Mouse (Mus musculus) gastrocnemius, postnatal 14 days (tissue): ENCODE results near the gene Prkci. TPM values are rescaled to one million over a fixed set of nuclear protein-coding genes. Genes with fewer than 3 reads are reported as not detected.

Experiments
- DNase-seq: peaks from one replicate; pipeline ENCODE4 v3.0.0; 2021; ENCODE audit warnings: mixed read lengths
- intact Hi-C: fragments of 180-260 bp; cut with DNase I; formaldehyde crosslinking; loops from one replicate; pipeline ENCODE4 v1.15.1; 2025; ENCODE audit warnings: low total_unique reads
- long read RNA-seq, 2 experiments: library from polyadenylated mRNA; stranded (forward); transcript quantifications; one replicate each; pipeline ENCODE4 v2.0.0; 2021
- total RNA-seq, 2 experiments: library from RNA; stranded (reverse); gene quantifications; 2 replicates each; pipeline ENCODE4 v1.2.3; 2021

Prkci gene
- total RNA-seq = 1 to 10 TPM; 5.9 to 6.7 TPM
- long read RNA-seq, experiment 1, full-length matches to known transcripts = 2 of 2 reads
- long read RNA-seq, experiment 1, partial matches to known transcripts = 0 of 2 reads
- long read RNA-seq, experiment 1, other reads (novel, unspliced or antisense) = 0 of 2 reads
- long read RNA-seq, experiment 2, full-length matches to known transcripts = 3 of 4 reads
- long read RNA-seq, experiment 2, partial matches to known transcripts = 1 of 4 reads
- long read RNA-seq, experiment 2, other reads (novel, unspliced or antisense) = 0 of 4 reads

DNA sequence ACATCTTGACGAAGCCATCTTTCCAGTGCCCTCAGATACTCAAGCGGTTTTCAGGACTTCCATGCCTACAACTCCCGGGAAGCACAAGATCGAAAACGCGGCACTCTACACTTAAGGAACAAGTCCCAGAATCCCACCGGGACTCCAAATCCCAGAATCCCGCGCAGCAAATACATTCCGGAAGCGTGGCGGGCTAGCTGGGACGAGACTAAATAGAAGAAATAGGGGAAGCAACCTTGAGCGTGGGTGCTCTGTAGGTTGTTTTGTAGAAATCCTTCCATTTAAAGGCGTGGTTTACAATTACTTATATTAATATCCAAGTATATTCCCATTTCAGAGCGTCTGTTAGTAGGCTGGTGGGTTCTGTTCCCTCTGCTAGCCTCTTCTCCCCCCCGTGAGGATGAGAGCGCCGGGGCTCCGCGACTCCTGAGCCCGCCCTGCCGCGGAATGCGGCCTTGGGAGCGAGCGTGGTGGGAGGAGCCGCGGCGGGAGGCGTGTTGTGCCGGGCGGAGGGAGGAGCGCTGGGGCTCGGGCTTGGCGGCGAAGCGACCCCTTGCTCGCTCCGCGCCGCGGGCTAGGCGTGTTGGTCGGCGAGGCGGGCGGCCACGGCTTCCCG, at the start of gene Prkci:
Gene Prkci (plus strand): TSS at position 465 of the 616 bp plus-strand sequence.
- intact Hi-C loops = loop anchor here (10.0 kb wide), 1 partner anchor 401 kb away; the partner anchor contains the start of gene Actrt3

DNA sequence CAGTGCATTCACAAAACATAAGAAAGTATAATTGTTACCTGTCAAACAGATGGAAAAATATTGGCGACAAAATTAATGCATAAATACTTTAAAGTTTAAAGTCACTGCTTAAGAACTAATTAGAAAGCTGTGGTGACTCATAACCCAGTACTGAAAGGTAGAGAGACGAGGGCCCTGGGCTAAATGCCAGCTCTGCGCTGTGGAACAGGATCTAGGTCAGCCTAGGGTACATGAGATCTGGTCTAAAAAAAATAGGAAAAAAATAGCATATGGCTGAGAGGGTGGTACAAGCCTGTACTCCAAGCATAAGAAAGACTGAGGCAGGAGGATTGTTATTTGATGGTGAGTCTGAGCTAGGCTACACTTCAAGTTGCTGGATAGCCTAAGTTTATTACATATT, 43.9 kb upstream of the Prkci start:
- DNase-seq = no peak
- intact Hi-C loops = no loop called here

More for the DNA sequence above, at the start of gene Prkci:
- peak; percentile 95 for DNase-seq

DNA sequence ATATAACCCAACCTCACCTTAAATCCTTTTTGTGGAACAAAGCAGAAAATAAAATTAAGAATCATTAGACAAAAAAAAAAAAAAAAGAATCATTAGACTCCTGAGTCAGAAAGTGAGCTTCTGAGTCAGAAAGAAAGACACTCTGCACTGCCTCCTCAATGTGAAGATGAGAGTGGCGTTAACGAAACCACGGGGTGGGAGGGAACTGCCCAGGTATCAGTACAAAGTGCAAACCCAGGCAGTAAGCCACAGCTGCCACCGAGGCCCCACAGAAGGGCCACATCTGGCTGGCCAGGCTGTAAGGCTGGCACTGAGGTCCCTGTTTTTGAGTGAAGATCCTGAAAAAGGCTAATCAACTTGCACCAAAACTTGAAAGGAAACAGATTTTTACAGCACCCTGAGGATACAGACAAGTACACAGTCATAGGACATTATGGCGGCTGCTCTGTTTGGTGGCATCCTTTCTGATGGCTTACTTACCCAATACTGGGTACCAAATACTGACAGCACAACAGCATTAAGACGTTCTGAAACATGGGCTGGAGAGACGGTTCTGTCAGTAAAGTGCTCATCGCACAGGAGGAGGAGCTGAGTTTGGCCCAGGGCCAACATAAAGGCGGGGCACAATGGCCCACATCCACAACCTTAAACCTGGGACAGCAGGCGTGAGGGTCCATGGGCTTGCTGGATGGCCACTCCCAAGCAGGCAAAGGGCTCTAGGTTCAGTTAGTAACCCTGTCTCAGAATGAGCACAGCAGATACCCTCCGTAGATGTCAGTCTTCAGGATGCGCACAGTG, 43.1 kb upstream of the Prkci start:
- no peak for DNase-seq
- intact Hi-C loops = no loop called here

DNA sequence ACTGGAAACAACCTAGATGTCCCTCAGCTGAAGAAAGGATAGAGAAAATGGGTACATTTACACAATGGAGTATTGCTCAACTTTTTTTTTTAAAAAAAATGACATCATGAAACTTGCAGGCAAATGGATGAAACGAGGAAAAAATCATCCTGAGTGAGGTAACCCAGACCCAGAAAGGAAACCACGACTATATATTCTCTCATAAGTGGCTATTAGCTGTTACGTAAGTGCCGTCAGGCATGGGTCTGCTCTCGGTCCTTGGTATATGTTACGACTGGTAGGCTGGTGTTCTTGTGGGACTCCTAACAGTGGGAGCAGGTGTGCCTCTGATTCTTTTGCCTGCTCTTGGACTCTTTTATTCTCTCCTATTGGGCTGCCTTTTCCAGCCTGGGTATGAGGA, 39.2 kb upstream of the Prkci start:
- intact Hi-C loops = no loop called here
- no peak for DNase-seq

DNA sequence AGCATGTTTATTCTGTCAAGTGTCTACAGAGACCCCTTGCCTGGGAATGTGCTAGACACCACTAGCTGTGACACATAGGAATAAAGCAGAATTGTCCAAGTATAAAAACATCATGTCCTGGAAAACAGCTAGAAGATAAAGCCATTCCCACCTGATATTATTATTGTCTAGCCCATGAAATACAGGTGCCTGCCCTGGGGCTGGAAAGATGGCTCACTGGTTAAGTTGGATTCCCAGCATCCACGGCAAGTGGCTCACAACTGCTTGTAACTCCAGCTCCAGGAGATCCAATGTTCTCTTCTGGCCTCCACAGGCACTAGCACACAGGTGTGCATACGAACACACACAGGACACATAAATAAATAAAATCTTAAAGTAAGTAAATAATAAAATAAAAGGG, 36.8 kb upstream of the Prkci start:
- intact Hi-C loops = no loop called here
- no peak for DNase-seq

DNA sequence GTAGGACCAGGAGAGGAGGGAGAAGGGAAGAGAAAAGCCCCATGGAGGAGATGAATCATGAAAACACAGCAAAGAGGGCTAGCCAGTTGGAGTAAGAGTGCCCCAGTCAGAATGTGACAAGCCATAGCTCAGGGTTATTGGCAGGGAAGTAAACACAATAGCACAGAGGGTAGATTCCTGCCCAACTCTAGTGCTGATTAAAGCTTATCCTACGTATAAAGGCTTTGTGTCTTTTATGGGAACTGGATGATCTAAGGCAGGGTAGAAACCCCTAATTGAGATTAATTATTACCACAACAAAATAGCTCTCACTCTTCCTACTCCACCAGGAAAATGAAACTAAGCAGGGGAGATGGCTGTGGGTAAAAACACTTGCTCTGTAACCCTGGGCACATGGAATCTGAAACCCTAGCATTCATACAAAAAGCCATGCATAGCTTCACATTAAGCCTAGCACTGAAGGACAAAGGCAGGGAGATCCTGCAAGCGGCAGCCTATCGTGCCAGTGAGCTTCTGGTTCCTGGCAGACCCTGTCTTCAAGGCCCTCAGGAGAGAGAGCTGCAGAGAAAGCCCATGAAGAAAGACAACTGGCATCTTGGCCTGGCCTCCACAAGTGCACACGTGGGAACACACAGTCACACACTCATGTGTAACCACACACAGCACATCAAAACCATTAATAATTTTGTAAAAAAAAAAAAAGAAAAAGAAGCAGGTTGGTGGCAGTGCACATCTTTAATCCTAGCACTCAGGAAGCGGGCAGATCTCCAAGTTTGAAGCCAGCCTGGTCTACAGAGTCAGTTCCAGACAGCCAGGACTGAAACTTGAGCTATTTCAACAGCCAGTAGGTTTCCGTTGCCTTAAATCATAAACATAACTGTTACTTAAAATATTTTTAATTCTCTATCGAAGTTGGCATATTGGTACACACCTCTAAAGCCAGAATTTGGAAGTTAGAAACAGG, 35.4 kb upstream of the Prkci start:
- intact Hi-C loops = no loop called here
- no peak for DNase-seq

DNA sequence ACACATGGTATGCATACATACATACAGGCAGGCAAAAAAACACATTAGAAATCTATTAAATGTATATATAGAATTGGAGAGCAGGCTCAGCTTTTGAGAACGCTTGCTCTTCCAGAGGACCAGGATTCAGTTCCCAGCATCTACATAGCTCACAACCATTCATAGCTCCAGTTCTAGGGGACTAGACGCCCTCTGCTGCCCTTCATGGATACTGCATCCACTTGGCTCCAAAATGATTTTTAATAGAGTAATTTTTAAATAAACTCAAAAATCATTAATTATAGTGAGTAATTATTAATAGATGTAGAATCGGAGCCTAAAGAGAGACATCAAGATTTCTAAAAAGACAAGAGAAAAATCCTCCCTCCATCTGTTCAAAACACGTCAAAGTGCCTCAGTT, 32.4 kb upstream of the Prkci start:
- no peak for DNase-seq
- intact Hi-C loops = no loop called here

DNA sequence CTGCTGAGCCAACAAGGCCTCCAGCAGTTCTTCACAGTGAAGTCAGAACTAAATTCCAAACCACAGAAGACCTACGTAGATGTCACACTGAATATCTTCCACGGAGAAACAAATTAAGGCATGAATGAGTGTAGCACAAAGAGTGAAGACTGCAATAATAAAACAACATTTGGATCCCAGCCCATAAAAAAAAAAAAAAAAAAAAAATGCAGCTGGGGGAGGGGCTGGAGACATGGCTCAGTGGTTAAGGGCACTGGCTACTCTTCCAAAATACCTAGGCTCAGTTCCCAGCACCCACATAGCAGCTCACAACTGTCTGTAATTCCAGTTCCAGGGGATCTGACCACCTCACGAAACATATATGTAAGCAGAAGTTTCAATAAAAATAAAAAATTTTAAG, 31.3 kb upstream of the Prkci start:
- DNase-seq = no peak
- intact Hi-C loops = no loop called here

DNA sequence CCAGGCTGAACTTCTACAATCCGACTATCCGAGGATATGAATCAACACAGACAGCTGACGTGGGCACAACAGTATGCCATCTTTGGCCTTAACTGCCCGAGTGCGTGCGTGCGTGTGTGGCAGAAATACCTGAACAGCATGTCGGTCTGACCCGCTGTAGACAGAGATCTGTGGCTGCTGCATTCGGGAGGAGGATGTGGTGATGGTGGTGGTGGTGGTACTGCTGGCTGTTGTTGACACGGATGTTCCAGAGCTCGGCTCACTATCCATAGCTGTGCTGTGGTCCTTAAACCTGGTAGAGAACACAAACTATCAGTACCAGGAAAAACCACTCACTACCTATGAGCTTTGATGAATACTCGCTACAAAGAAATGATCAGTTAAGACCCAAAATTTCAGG, 29.9 kb upstream of the Prkci start:
- no peak for DNase-seq
- intact Hi-C loops = no loop called here

DNA sequence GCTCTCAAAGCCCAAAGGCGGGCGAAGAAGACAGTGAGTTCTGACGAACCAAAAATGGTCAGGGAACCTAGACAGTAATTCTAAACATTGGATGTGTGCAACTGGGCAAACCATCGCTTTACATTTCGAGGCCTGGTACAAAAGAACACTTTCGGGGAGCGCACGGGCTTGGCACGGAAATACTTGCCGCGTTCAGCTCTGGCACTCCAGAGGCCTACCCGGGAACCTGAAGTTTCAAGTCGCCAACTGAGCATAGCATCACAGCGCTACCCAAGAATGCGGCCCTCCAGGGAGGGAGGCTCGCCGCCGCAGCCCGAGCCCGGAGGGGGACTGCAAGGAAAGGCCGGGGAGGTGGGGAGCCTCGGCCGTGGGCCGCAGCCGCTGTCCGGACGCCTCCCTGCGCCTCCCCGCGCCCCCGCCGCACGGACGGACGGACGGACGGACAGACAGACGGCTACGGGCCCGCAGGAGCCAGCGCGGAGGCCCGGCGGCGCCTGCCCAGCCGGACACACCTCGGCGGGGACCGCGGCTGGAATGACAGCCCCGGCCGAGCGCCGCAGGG, 26.9 kb upstream of the Prkci start:
- DNase-seq = peak; percentile 50
- intact Hi-C loops = no loop called here

DNA sequence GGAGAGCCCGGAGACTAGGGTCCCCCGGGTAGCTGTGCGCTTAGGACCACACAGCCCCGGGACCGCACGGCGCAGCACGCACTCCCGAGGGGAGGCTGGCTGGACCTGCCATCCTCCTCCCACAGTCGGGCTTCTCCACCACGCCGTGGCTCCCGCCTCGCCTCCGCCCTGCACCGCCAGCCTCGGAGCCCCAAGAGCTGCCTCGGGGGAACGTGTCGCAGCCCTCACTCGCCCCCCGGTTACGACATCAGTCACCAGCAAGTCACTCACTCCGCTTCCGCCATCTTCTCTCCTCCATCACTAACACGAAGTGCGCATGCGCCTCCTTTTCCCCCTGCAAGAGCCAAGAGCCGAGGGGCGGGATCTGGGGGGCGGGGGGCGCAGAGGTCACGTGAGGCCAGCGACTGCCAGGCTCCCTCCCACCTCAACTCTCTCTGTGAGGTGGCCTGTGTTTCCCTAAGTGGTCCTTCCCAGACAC, 26.4 kb upstream of the Prkci start, which contains the start of gene Phc3:
Gene Phc3 (minus strand): TSS at position 312 of the 478 bp plus-strand sequence.
- intact Hi-C loops = no loop called here
- DNase-seq = peak; percentile 93

DNA sequence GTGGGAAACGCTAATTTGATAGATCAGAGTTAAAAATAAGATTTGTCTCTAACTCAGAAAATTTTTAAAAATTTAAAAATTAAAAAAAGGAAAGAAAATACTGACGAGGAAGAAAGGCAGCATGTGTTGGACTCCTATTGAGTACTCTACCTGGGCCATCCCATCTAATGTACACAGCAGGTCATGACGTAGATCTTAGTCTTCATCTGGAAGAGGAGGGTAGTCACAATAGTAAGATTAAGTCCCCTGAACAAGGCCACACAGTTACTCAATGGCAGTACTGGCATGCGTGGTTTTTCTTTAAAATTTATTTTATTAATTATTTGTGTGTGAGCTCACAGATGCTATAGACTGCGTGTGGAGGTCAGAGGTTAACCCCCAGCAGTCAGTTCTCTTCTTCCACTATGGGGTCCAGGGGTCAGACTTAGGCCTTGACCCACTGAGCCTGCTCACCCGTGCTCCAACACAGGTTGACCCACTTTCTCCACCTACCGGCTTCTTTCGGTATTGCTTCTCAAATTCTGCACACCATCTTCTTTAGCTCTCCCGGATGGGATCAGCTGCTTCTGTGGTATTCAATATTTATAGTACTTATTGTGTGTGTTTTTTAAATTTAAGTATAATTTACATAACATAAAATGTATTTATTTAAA, 20.3 kb upstream of the Prkci start:
- DNase-seq = peak; percentile 46
- intact Hi-C loops = loop anchor here (5.0 kb wide), 1 partner anchor 278 kb away; the partner anchor contains the start of gene Lrrc31

DNA sequence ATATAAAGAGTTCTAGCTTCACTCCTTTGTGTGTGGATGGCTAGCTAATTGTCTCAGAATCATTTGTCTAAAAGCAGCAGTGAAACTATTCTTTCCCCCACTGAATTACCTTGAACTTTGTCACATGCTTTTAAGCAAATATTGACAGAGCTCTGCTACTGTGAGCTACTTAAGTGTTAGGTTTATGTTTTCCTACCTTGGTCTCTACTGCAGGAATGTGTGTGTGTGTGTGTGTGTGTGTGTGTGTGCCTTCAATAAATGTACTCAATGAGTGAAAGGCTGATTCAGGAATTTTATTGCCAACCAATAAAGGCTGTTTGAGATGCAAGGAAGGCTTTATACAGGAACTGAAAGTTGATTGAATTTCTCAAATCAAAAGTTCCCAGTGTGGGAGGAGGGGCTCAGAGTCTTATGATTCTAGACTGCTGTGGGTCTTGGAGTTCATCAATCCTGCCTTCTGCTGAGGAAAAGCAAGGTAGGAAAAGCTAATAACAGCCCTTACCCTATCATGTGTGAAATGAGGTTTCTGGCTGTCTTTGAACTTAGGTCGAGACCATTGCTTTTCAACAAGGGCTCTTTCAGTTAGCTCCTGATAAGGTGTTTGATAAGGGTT, 18.4 kb upstream of the Prkci start:
- DNase-seq = no peak
- intact Hi-C loops = loop anchor here (5.0 kb wide), 1 partner anchor 280 kb away; the partner anchor contains the start of gene Lrrc31

DNA sequence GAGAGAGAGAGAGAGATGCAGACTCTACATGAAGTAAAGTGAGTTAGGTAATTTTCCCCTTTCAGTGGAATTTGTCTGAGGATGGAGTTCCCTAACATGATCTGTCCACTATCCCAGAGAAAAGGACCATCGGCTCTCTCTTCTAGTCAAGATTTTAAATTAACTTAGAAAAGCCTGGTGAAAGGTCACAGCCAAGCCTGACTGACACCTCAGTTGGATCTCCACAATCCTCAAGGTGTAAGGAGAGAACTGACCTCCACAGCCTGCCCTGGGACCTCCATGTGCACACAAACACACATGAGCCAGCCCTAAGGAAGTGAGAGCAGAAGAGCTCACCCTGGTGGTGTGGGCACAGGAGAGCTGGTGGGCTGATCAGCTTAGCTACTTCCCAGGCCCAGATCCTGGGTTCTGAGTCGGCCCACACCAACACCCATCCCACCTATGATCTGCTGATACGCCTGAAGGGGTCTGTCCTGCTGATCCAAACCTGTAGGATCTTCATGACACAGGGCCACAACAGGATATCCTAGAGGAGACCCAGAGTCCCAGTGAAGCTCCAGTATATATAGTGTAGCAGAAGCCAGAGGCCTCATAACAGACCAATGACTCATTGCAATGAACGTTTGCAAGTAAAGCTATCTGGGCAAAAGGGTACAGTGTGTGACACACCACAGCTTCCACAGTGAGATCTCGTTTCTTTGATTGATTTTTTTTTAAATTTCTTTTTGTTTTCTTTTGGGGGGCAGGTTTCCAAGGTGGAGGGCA, 13.7 kb upstream of the Prkci start:
- intact Hi-C loops = no loop called here
- DNase-seq = no peak

DNA sequence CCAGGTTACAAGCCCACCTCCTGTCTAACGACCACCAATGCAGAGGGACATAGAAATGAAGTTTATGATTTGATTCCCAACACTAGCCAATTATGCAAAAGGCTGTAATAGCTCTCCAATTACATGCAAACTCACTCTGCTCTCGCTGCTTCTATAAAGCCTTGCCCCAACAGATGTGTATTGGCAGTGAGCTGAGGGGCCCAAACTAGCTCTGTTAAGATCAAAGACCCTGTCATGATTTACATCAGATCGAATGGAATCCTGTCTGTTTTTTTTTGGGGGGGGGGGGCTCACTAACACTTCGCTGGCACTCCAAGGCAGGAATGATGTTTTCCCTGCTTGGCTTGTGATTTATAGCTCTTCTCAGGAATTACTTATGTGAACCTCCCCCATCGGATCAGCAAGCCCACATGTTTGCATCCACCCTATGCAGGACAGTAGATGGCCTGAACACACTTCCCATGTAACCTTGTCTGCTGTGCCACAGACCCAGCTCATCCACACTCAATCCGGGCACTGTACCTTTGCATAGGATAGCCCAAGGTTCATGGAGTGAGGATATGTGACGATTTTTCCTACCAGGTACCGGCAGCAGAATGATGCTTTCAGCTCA, 12.5 kb upstream of the Prkci start:
- no peak for DNase-seq
- intact Hi-C loops = no loop called here

DNA sequence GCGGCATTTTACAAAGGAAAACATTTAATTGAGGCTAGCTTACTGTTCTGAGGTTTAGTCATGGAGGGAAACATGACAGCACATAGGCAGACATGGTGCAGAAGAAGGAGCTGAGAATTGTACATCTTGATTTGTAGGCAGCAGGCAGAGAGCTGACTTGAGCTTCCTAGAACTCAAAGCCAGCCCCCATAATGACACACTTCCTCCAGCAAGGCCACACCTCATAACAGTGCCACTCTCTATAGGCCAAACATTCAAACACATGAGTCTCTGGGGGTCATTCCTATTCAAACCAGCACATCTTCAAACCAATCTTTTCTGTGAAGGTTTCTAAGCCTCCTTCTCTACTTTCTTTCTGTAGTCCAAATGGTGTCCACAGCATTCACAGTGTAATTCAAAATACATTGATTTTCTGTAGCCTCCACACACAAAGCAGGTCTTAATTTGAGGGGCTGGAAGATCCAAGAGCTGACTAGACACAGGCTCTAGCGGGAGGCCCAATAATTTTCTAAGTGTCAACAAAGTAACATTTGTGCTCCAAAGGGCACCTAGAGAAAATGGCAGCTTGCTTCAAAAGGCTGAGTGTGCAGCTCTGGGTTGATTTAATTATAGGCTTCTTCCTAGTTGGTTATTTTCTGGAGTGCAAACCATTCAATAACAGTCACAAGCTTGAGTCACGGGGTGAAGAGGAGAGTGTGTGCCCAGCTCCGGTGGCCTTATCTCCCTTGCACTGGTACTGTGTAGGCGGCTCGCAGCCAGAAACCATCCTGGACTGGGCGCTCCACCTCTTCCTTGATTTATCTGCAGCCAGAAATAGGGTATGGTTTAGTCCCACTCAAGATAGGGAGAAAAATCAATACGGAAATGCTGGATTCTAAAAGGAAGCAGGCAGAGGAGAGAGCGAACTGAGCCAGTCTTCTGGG, 7.9 kb upstream of the Prkci start:
- intact Hi-C loops = no loop called here
- no peak for DNase-seq
